Mouse (Mus musculus) hematopoietic stem cell, adult 5-6 weeks (primary cell): ENCODE data around the gene Pip4k2b. TPM values are rescaled to one million over a fixed set of nuclear protein-coding genes. Genes with fewer than 3 reads are reported as not detected.

Source experiments
- ATAC-seq, 2 experiments: fragments of 125-278 bp in 1 of 2; replicated peaks in 1 of 2; 2 replicates each; pipeline ENCODE4 v1.8.0; 2016 to 2017; ENCODE audit warnings: inconsistent platforms in 2 of 2, mild to moderate bottlenecking in 2 of 2, moderate number of reproducible peaks in 2 of 2, low read depth in 1 of 2, moderate TSS enrichment in 1 of 2; ENCODE audit not compliant: low FRiP score in 2 of 2, poor library complexity in 2 of 2, severe bottlenecking in 2 of 2, insufficient read depth in 1 of 2, low TSS enrichment in 1 of 2
- total RNA-seq: library from RNA; stranded (forward); fragments of 172-1452, 232-1000 nt; gene quantifications from 2 replicates; pipeline ENCODE4 v1.2.3, GENCODE M21; 2017

The Pip4k2b gene
- total RNA-seq, 1 experiment from 2014 or later = 81.6 TPM

DNA sequence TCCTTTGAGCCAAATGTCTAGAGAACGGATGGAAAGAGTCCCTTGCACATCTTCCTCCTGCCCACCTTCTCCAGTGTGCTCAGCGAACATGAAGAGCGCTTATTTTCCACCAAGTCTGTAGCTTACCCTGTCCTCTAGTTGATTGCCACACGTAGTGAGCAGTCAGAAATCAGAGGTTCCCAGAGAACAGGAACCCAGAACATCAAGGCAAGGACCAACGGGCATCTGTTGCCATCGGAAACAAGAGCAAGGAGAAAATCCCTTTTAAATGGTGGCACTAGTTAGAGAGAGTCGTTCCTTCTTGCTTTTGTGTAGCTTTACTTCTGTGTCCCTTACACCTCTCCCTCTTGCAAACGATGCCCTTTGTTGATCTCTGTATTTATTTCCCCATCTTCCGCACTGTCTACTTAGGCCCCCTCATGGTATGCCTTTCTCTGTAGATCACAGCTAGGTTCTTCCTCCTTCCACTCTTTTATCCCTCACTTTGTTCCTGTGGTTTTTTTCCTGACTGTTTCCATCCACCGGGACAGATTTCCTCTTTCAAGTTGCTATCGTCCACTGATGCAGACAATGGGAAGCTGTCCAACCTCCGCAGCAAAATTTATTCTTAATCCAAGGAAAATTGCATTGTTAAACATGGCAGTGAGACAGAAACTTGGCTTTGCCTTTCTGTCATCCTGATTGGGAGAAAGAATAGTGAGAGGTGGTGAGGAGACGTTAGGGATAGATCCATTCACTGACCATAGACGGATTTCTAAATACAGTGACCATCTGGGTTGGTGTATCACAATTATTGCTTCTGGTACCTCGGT is 42.7 kb downstream of the Pip4k2b start:
- ATAC-seq = no peak

DNA sequence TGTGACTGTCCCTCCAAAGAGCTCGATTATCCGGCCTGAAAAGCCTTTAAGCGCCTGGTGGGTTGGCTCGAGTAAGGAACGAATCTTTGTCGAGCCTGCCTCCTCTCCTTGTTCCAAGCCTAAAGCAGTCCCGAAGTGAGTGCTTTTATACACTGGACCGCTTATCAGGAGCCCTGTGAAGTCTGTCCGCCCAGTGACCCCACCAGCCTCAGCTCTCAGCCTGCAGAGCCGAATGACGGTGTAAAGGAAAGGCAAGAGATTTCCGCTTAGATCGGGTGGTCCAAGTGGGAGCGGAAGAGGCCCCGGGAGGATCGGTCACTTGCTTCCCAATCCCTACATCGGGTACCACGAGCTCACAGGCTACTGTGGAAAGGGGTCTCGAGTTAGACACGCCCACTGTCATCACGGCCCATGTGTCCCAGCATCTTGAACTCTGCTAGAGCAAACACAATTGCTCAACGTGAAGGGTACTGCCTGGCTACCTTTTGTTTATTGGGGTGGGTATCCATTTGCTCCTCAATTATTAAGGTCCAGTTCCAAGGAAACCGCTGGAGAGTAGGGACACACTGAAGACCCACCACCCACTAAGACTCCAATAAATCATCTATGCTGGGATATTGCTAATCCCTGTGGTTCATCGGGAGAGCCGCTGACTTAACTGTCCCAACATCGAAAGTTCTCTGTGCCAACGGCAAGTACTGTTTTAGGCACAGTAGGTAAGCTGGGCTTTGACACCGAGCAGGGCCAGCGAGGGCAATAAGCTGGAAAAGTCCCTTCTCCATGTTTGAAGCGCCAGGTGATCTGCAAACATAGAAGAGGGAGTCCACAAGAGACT is 43.5 kb downstream of the Pip4k2b start:
- ATAC-seq = no peak

DNA sequence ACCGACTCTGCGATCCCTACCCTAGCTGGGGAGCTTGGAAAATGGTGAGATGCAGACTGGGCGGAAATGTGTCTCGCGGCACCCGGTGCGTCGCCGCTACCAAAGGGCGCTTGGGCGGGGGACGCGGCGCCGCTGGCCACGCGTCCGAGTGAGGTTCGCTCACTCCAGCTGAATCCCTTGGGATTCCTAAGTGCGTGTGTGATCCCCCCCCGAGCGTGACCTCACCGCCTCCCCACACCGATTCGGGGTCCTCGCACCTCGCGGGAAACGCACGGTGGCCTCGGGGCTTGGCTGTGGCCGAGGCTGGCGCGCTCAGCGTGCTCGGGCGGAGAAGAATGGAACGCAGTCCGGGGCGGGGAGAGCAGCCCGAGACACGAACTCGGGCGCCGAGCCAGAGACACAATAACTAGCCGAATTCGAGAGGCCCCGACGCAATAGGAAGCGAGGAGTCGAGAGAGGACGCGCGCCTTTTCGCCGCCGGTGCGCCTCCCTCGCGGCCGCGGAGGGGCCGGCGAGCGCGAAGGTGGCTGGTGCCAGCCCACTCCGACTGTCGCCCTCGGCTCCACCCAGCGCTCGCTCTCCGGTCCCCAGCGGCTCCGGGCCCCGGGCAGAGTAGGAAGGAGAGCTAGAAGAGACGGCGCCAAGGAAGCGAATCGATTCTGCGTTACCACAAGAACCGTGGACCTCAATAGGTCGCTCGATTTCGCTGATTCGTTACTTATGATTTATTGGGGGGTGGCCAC is 44.3 kb downstream of the Pip4k2b start, which contains the start of gene Pcgf2:
Gene Pcgf2, minus strand, starts transcription at position 495 of the 743 bp plus-strand sequence.
- no peak for ATAC-seq

DNA sequence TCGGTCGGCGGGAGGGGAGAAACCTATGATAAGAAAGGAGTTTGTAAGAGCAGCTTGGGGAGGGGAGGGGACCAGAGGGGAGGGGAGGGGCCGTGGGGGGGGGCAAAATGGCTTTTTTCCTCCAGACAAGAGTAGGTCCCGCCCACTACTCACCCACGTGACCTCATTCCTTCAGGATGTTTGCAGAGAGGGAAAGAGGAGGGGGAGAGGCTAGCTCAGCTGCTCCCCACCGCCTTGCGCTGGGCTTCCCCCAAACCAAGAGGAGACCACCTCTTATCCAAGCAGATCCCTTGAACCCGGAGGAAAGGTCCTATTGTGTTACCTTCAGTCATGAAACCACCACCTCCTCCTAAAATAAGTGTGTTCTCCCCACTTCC is 44.9 kb downstream of the Pip4k2b start:
- ATAC-seq = no peak

DNA sequence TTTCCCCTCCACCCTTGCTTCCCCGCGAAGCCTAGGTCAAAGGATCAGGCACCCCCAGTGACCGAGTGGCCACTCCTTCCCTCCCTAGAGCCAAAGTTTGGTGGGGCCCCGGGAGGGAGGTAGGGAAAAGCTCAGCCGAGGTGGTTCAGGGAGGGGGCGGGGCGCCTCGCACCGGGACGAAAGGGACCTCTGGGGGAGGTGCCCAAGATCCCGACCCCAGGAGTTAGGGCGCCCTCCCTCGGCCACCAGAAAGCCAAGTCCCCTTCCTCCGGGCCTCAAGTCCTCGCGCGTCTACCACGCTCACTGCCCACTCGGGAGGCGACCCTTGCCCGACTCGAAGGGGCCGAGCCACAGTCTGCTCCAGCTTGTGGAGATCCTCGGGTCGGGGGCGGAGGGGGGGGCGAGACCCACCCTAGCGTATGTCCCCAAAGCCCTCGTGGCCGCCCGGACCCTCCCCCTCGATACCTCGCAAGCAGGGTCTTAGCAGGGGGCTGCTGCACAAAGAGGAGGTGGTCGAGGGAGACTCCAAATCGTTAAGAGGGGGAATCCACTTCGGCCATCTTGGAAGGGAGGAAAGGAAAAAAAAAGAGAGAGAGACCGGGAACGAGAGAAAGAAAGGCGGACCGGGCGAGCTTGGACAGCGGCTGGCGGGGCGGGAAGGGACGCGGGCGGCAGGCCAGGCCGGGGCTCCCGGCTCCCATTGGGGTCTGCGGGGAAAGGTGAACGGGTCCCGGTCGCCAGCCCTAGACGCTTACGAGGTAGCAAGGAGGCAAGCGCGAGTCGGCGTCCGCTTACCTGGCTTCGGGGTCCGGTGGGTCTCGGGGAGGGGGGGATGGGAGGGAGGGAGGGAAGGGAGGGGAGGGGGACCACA is 45.5 kb downstream of the Pip4k2b start:
- no peak for ATAC-seq

DNA sequence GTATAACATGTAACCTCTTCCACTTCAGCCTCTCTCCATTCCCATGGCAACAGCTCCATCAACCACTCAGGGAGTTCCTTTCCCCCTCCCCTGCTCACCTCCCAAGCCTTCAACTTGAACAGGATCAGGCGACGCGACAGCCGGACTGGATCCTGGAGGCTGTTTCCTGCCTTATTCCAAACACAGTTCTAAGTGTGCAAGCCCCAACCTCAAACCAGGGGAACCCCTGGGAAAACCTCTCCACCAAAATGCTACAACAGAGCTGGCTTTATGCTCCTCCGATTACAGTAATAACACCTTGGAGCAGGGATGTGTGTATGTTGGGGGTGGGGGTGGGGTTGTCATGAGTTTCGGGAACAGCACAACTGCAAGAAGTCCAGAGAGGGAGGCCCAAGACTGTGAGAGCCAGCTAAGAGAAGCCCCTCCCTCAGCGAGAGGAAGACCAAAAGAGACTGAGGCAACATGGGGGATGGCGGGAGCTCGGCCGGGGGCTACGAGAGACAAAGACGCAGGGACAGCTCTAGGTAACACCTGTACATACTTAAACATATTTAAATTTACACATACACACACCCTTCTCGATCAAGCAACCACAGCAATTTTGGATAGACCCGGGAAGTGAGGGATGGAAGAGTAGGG is 46.5 kb downstream of the Pip4k2b start:
- ATAC-seq = no peak

DNA sequence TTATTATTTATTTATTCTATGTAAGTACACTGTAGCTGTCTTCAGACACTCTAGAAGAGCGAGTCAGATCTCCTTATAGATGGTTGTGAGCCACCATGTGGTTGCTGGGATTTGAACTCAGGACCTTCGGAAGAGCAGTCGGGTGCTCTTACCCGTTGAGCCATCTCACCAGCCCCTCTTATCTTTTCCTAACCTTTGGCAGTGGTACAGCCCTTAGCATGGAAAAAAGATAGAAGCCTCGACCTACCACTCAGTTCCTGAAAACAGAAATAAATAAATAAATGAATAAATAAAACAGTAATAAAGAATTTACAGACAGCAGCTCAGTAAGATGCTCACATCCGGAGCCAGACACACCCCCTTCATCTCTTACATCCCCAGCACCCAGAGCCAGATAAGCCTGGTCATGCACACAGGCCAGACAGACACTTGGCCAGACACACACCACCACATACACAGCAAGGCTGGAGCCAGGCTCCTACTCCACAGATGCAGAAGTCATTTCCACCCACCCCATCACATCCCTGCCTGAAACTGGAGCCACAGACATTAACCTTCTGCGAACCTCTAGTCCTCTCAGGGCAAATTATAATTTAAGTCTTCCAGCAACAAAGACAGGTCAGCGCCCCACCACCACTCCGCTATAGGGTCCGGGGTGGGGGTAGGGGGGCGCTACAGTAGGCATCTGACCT is 47.2 kb downstream of the Pip4k2b start:
- ATAC-seq = no peak

DNA sequence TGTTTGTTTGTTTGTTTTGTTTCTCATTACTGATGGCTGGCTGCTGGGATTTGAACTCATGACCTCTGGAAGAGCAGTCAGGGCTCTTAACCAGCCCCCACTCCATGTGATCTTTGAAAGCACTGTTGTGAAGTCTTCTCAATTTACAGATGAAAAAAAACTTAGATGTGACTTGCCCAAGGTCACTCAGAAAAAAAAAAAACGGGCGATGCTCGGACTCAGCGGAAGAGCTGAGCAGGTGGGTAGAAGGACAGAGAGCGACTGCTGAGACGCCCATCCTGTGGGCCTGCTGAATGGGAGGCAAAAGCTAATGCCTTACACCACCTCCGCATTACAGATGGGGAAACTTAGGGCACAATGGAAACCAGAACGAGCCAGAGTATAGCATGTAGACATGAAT is 47.8 kb downstream of the Pip4k2b start:
- no peak for ATAC-seq

DNA sequence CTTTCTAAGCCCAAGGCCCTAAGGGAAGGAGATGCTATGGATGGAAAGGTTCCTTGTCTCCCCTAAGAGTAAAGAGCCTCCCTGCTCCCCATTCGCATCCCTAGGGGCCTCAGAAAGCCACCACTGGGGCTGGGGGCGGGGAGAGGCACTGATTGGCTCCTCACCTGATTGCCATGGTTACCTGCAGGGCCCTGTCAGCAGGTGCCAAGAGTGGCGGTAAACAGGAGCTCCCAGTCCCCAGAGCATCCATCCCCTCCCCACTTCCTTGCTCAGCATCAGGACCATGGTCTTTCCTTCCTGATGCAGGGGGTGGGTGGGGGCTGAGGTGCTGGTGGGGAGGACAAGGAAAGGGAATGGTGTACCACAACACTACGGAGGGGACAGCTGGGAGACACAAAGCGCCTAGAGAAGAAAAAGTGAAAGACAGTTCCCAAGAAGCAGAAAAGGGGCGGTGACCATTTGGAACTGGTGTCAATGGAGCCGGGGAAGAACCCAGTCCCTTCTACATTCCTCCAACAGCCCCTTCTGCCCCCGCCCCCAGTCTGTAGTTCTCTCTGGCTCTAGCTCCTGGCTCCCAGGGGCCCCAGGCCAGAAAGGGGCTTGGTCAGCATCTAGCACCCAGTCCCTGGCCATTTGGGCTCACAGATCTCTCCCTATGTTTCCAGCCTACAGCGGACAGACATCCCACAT is 48.6 kb downstream of the Pip4k2b start:
- ATAC-seq = no peak

DNA sequence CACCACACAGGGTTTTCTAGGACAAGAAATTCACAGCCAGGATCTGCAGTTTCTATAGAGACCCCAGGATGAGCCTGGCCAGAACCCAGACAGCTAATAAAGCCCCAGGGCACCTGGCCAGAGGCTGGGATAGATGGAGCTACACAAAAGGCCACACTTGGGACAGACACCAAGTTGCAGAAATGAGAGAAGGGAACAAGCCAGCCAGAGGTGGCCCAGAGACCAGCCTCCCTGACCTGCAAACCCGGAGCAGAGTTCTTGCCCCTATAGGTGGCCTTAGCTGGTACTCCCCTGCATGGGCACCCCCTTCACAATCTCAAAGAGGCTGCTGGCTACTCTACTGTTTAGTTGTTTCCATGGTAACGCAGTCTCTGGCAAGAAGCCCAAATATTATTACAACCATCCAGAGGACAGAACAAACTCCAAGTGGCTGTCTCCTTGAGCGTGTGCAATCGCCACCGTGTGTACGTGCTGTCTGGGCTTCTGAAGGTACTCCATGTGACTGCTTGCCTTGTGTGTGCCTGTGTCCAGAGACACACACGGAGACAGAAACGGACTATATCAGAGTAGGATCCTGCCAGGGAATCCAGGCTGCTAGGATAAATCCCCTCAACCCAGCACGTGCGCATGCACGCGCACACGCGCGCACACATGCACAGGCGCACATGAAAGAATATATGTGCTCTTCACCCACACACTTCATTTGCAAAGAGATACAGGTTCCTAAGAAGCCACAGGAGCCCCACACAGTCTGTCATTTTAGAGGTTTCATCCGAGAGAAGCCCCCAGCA is 49.4 kb downstream of the Pip4k2b start:
- no peak for ATAC-seq

DNA sequence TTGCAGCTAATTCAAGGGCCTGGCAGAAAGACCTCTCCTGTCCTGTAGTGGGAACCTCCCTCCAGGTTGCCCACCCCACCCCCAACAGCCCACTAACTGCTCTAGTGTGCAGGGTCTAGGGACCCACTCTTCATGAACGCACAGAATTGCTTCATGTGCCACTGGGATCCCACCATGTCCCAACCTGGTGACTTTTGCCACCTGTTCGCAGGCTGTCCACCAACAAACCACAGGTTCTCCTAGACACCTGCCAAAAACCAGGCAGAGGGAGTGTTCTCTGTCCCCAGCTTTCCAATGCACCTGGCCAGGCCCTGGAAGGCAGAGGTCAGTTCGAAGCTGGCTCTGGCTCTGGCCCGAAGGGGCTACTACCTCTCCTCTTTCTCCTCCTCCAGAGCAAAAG is 50.1 kb downstream of the Pip4k2b start:
- ATAC-seq = no peak

DNA sequence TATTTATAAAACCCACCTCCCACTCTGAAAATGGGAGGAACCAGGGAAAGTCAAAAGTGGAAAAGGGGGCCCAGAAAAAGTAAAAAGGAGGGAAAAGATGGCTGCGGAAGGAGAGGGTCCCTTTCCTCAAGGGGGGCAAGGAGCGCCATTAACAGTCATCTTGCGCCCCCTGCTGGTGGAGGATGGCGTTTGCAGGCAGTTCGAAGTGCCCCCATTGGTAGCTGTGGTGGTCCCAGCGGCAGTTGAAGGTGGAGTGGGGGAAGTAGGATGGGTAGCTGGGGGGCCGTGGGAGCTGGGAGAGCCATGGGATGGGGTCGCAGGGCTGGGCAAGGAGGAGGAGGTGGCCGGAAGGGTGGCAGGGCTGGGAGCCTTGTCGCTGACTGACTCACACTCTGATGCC is 54.6 kb downstream of the Pip4k2b start:
- no peak for ATAC-seq

DNA sequence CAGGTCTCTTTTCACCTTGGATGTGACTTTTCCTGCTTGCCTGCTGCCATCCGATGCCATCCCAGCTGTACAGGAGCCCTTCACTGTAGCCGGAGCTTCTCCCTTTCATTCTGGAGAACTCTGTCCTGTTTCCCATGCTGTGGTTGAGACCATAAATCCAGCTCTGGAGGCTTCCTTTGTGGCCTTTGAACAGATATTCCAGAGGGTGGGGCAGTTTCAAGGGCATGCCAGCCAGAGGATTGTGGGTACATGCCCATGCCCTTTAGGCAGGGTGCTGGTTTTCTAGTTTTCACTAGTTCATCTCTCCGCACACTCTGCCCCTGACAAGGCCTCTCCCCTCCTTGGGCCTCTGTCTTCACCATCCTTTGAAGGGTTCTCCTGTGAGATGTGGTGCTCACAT is 57.4 kb downstream of the Pip4k2b start:
- ATAC-seq = no peak

DNA sequence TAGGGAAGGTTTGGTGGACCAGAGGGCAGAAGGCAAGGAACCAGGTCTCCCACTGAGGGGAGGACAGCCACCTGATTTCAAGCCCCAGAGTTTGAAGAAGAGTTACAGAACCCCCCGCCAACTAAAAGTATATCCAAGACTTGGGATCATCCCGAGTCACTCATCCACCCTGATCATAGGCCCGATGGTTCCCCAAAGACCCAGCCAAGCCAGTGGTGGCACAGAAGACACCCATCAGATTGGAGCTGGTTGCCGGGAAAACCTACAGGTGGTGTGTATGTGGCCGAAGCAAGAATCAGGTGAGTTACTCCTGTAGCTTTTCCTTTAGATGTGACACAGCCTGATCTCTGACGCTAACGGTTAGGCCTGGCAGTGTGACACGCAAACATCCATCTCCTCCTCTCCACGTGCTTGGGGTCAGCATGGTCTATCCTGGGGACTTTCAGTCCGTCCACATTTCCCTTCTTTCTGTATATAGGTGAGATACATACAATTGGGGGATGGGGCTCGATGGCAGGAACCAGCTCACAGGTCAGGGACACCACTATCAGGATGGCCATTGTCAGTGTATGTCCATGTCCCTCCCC is 58.1 kb downstream of the Pip4k2b start:
- ATAC-seq = no peak
